Mouse (Mus musculus): ENCODE results near the gene Vps51. TPM values are rescaled to one million over a fixed set of nuclear protein-coding genes. Genes with fewer than 3 reads are reported as not detected.

Gene Vps51
- polyA plus RNA-seq, 1 experiment: 23.5 TPM

DNA sequence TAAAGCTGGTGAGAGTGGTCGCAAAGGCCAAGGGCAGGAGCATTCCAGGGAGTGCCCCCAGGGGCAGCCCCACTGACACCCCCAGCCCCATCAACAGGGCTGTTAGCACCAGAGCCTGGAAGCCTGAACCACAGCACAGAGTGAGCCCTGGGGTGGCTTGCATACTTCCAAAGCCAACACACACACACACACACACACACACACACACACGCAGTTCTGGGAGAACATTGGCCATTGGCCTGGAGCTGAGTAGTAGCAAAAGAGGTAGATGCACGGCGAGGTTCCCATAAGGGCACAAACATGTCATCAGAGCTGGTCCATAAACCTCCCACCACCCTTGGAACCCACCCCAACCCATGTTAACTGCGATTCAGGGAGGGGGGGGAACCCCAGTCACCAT lies 10.5 kb downstream of the Vps51 start:
- H3K36me3 ChIP-seq (replicated peaks; ENCODE audit: low read length): peaks cover 50% of the 10 kb centered on the region
- H3K9me3 ChIP-seq: no peaks in the 10 kb centered on the region
- H3K4me1 ChIP-seq: peaks cover 63% of the 10 kb centered on the region
- TF ChIP-seq FLI1 (IDR thresholded peaks at IDR 0.05; ENCODE audit: low read length) (no peak), GATA1 (IDR thresholded peaks at IDR 0.05; ENCODE audit: borderline replicate concordance, low read length) (no peak)
- peak overlapping the region; percentile 94 for H3K4me3 ChIP-seq (replicated peaks)
- H3K27me3 ChIP-seq (replicated peaks): no peaks in the 10 kb centered on the region

- TF ChIP-seq GATA1 (IDR thresholded peaks at IDR 0.05; ENCODE audit: borderline replicate concordance, low read length): no peak
- no peak for TF ChIP-seq FLI1 (IDR thresholded peaks at IDR 0.05; ENCODE audit: low read length)
- H3K9me3 ChIP-seq: no peaks in the 10 kb centered on the region
- H3K27me3 ChIP-seq (replicated peaks): no peaks in the 10 kb centered on the region
- H3K4me3 ChIP-seq (replicated peaks): peak overlapping the region; percentile 69
- H3K36me3 ChIP-seq (replicated peaks; ENCODE audit: low read length): peaks cover 25% of the 10 kb centered on the region
- H3K4me1 ChIP-seq: peaks cover 65% of the 10 kb centered on the region
These were observed 13.9 kb downstream of the Vps51 start for GRCm38 (mm10) chr19:6063081-6063480.

GRCm38 (mm10) chr19:6062418-6062817 lies 14.6 kb downstream of the Vps51 start:
- peaks cover 23% of the 10 kb centered on the region for H3K36me3 ChIP-seq (replicated peaks; ENCODE audit: low read length)
- peaks cover 59% of the 10 kb centered on the region for H3K4me1 ChIP-seq
- H3K9me3 ChIP-seq: no peaks in the 10 kb centered on the region
- H3K27me3 ChIP-seq (replicated peaks): no peaks in the 10 kb centered on the region
- H3K4me3 ChIP-seq (replicated peaks): peak overlapping the region; percentile 97
- TF ChIP-seq FLI1 (IDR thresholded peaks at IDR 0.05; ENCODE audit: low read length) (no peak), GATA1 (IDR thresholded peaks at IDR 0.05; ENCODE audit: borderline replicate concordance, low read length) (no peak)

DNA sequence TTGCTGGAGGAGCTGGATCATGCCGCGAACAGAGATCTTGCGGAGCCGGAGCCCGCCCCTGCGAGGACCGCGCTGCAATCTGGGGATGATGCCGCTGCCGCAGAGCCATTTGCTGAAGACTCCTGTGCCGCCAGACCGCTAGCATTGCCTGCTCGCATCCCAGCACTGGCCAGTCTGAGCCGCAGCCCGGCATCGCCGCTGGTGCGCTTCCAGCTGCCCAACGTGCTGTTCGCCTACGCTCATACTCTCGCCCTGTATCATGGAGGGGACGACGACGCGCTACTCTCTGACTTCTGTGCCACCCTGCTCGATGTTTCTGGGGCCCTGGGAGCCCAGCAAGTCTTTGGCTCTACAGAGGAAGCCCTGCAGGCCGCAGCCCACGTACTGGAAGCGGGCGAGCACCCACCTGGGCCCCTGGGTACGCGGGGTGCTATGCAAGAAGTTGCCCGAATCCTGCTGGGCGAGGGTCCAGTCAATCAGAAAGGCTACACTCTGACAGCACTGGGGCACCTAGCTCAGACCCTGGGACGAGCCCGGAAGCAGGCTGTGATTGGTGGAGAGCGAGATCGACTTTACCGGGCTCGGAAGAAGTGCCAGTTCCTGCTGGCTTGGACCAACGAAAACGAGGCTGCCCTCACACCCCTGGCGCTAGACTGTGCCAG lies 15.3 kb downstream of the Vps51 start:
- H3K4me1 ChIP-seq: peaks cover 59% of the 10 kb centered on the region
- peak overlapping the region; percentile 97 for H3K4me3 ChIP-seq (replicated peaks)
- no peak for TF ChIP-seq GATA1 (IDR thresholded peaks at IDR 0.05; ENCODE audit: borderline replicate concordance, low read length)
- no peak for TF ChIP-seq FLI1 (IDR thresholded peaks at IDR 0.05; ENCODE audit: low read length)
- H3K9me3 ChIP-seq: no peaks in the 10 kb centered on the region
- no peaks in the 10 kb centered on the region for H3K27me3 ChIP-seq (replicated peaks)
- H3K36me3 ChIP-seq (replicated peaks; ENCODE audit: low read length): peaks cover 23% of the 10 kb centered on the region

DNA sequence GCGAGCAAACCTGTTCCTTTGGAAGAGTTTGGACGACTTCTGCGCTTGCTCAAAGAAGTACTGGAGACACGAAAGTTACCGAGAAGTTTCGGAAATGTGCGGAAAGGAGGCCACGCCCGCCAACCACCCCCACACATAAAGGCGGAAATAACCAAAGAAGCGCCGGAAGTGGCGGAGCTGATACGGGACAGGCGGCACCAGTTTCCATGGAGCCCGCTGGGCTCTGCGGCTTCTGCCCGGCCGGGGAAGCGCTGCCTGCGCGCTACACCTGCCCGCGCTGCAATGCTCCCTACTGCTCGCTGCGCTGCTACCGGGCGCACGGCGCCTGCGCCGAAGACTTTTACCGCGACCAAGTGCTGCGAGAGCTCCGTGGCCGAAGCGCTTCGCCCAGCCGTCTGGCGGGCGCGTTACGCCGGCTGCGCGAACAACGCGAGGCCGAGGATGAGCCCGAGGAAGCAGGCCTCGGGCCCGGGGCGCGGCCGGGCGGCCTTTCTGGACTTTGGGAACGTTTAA lies 16.0 kb downstream of the Vps51 start, which contains the start of gene Znhit2:
Znhit2 (plus strand) TSS at position 172 of the 513 bp plus-strand sequence.
- H3K4me1 ChIP-seq: peaks cover 59% of the 10 kb centered on the region
- peak; percentile 90; the same call in 1 of the 2 replicates for TF ChIP-seq FLI1 (IDR thresholded peaks at IDR 0.05; ENCODE audit: low read length)
- TF ChIP-seq GATA1 (IDR thresholded peaks at IDR 0.05; ENCODE audit: borderline replicate concordance, low read length): peak; percentile 93
- peaks cover 25% of the 10 kb centered on the region for H3K36me3 ChIP-seq (replicated peaks; ENCODE audit: low read length)
- H3K9me3 ChIP-seq: no peaks in the 10 kb centered on the region
- peak within 1 kb of the TSS; percentile 97 for H3K4me3 ChIP-seq (replicated peaks)
- H3K27me3 ChIP-seq (replicated peaks): no peaks in the 10 kb centered on the region

- peaks cover 69% of the 10 kb centered on the region for H3K4me1 ChIP-seq
- peaks cover 38% of the 10 kb centered on the region for H3K36me3 ChIP-seq (replicated peaks; ENCODE audit: low read length)
- TF ChIP-seq GATA1 (IDR thresholded peaks at IDR 0.05; ENCODE audit: borderline replicate concordance, low read length) (no peak), FLI1 (IDR thresholded peaks at IDR 0.05; ENCODE audit: low read length) (no peak)
- peak overlapping the region; percentile 100 for H3K4me3 ChIP-seq (replicated peaks)
- no peaks in the 10 kb centered on the region for H3K27me3 ChIP-seq (replicated peaks)
- H3K9me3 ChIP-seq: no peaks in the 10 kb centered on the region
These were observed 18.1 kb downstream of the Vps51 start for GRCm38 (mm10) chr19:6058966-6059365.

DNA sequence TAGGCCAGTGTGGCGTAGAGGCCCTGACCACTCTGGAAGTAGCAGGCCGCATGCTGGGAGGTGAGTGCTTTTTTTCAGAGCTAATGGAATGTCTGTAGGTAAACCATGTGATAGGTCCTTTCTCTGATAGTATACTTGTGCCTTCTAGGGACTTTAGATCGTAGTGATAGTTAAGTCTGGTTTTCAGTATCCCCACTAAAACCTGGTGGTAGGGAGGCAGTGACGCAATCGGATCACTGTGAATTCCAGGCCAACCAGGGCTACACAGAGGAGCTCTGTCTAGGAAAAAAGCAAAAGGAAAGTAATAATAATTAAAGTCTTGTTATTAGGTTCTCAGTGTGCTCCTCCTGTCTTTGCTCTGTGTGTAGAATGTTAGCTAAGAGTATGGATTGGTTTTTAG lies 18.5 kb downstream of the Vps51 start:
- no peaks in the 10 kb centered on the region for H3K9me3 ChIP-seq
- TF ChIP-seq GATA1 (IDR thresholded peaks at IDR 0.05; ENCODE audit: borderline replicate concordance, low read length) (no peak), FLI1 (IDR thresholded peaks at IDR 0.05; ENCODE audit: low read length) (no peak)
- peaks cover 38% of the 10 kb centered on the region for H3K36me3 ChIP-seq (replicated peaks; ENCODE audit: low read length)
- peaks cover 69% of the 10 kb centered on the region for H3K4me1 ChIP-seq
- H3K27me3 ChIP-seq (replicated peaks): no peaks in the 10 kb centered on the region
- H3K4me3 ChIP-seq (replicated peaks): peak overlapping the region; percentile 100

DNA sequence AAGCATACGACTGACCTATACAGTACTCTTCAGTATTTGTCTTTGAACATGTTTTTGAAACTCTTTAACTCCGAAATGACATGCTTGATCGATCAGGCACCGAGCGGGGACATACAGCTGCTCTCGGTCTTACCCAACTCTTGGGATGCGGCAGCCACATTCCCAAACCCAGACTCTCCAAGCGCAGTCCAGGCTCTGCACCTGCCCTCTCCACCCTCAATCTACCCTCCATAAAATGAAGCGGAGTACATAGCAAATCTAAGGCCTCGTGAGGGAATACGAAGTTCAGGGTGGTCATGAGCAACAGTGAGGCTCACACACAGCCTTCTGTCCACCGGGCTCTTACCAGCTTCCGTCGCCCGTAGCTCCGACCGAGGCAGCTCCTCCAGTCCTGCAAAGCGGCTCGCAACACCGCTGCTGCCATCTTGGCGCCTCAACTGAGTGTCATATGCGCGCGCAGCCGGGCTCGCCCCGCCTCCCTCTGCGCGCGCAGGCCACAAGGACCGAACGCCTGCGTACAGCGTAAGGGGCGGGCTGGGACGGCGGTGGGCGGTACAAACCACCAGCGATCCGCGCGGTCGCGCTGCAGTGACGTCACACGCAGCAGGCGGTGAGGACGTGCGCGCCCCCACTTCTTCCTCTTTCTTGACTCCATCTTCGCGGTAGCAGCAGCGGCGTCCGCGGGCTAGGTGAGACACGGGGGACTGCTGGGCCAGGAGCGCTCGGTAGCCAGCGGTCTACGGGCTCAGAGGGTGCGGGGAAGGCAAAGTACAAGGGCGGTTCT lies 19.5 kb downstream of the Vps51 start, which contains the start of the genes Mrpl49 and Fau:
Mrpl49 (minus strand) TSS at position 473 of the 784 bp plus-strand sequence.
Fau (plus strand) TSS at position 532 of the 784 bp plus-strand sequence.
- Histone ChIP-seq H3K36me3 (replicated peaks; ENCODE audit: low read length) (peaks cover 46% of the 10 kb centered on the region), H3K4me1 (peaks cover 69% of the 10 kb centered on the region), H3K4me3 (replicated peaks) (peak within 1 kb of the TSS; percentile 100), H3K27me3 (replicated peaks) (no peaks in the 10 kb centered on the region), H3K9me3 (no peaks in the 10 kb centered on the region)
- no peak for TF ChIP-seq GATA1 (IDR thresholded peaks at IDR 0.05; ENCODE audit: borderline replicate concordance, low read length)
- no peak for TF ChIP-seq FLI1 (IDR thresholded peaks at IDR 0.05; ENCODE audit: low read length)

DNA sequence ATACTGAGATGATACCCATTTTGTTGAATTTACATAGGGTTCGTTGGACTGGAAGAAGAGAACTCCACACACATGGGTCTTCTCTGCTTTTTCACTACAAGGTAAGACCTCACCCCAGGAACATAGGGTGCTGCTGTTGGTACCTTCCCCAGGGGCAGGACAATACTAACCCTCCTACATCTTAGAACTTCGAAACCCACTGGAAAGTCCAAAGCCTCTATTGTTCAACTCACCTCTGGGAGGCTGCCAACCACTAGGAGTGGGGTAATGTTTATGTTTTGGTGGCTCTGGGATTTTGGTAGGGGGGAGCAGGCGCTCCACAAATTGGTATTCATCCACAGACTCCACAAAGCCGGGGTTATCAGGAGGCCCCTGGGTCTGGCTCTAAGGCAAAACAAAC lies 20.3 kb downstream of the Vps51 start:
- Histone ChIP-seq H3K36me3 (replicated peaks; ENCODE audit: low read length) (peaks cover 54% of the 10 kb centered on the region), H3K4me1 (peaks cover 67% of the 10 kb centered on the region), H3K4me3 (replicated peaks) (peak overlapping the region; percentile 100), H3K9me3 (no peaks in the 10 kb centered on the region), H3K27me3 (replicated peaks) (no peaks in the 10 kb centered on the region)
- no peak for TF ChIP-seq GATA1 (IDR thresholded peaks at IDR 0.05; ENCODE audit: borderline replicate concordance, low read length)

GRCm38 (mm10) chr19:6054296-6054695 lies 22.7 kb downstream of the Vps51 start:
- Histone ChIP-seq H3K9me3 (no peaks in the 10 kb centered on the region), H3K27me3 (replicated peaks) (no peaks in the 10 kb centered on the region), H3K4me3 (replicated peaks) (no peak overlapping the region), H3K36me3 (replicated peaks; ENCODE audit: low read length) (peaks cover 77% of the 10 kb centered on the region), H3K4me1 (peaks cover 83% of the 10 kb centered on the region)
- TF ChIP-seq FLI1 (IDR thresholded peaks at IDR 0.05; ENCODE audit: low read length) (no peak), GATA1 (IDR thresholded peaks at IDR 0.05; ENCODE audit: borderline replicate concordance, low read length) (no peak)

All from megakaryocyte, embryonic 14.5 days (primary cell).